Mouse (Mus musculus) layer of hippocampus, adult 9-10 months (tissue): ENCODE data around the gene Itpr2.

Experiments
- DNase-seq: peaks from one replicate; pipeline ENCODE4 v3.0.0; 2022; ENCODE audit warnings: low spot score

Itpr2 gene

GRCm38 (mm10) chr6:146305995-146306394 is 196.0 kb downstream of the Itpr2 start:
- DNase-seq, result no peak

- DNase-seq, result no peak
Observed at GRCm38 (mm10) chr6:146304088-146304487, 197.9 kb downstream of the Itpr2 start.

GRCm38 (mm10) chr6:146303336-146303735 is 198.7 kb downstream of the Itpr2 start:
- no peak for DNase-seq

- no peak for DNase-seq
Observed at GRCm38 (mm10) chr6:146302574-146303130, 199.4 kb downstream of the Itpr2 start.

- no peak for DNase-seq
Observed at GRCm38 (mm10) chr6:146302101-146302500, 199.9 kb downstream of the Itpr2 start.

GRCm38 (mm10) chr6:146300961-146301360 is 201.1 kb downstream of the Itpr2 start:
- no peak for DNase-seq

- no peak for DNase-seq
Observed at GRCm38 (mm10) chr6:146298712-146299111, 203.3 kb downstream of the Itpr2 start.

- no peak for DNase-seq
Observed at GRCm38 (mm10) chr6:146291036-146291435, 211.0 kb downstream of the Itpr2 start.

GRCm38 (mm10) chr6:146289801-146290200 is 212.2 kb downstream of the Itpr2 start:
- DNase-seq, result no peak

- DNase-seq, result no peak
Observed at GRCm38 (mm10) chr6:146288266-146288665, 213.8 kb downstream of the Itpr2 start.

GRCm38 (mm10) chr6:146284921-146285565 is 217.0 kb downstream of the Itpr2 start:
- no peak for DNase-seq

GRCm38 (mm10) chr6:146283981-146284380 is 218.0 kb downstream of the Itpr2 start:
- DNase-seq, result no peak

GRCm38 (mm10) chr6:146282061-146282659 is 219.9 kb downstream of the Itpr2 start:
- DNase-seq, result peak; percentile 77

- no peak for DNase-seq
Observed at GRCm38 (mm10) chr6:146281176-146281899, 220.7 kb downstream of the Itpr2 start.

GRCm38 (mm10) chr6:146273256-146273655 is 228.8 kb downstream of the Itpr2 start:
- DNase-seq, result no peak

- DNase-seq, result peak; percentile 69
Observed at GRCm38 (mm10) chr6:146272253-146273036, 229.6 kb downstream of the Itpr2 start.

GRCm38 (mm10) chr6:146270776-146271533 is 231.1 kb downstream of the Itpr2 start:
- peak; percentile 42 for DNase-seq

- DNase-seq, result no peak
Observed at GRCm38 (mm10) chr6:146270162-146270561, 231.9 kb downstream of the Itpr2 start.

GRCm38 (mm10) chr6:146269291-146269690 is 232.7 kb downstream of the Itpr2 start:
- DNase-seq, result no peak

GRCm38 (mm10) chr6:146260674-146261376 is 241.2 kb downstream of the Itpr2 start:
- DNase-seq, result no peak

- DNase-seq, result no peak
Observed at GRCm38 (mm10) chr6:146258751-146259150, 243.3 kb downstream of the Itpr2 start.
